Mouse (Mus musculus): ENCODE data around the gene Zfp296. TPM values are rescaled to one million over a fixed set of nuclear protein-coding genes. Genes with fewer than 3 reads are reported as not detected.

Zfp296 gene
- total RNA-seq, 4 experiments from 2014 or later, result 0.56 to 1.1 (median 0.77) TPM

DNA sequence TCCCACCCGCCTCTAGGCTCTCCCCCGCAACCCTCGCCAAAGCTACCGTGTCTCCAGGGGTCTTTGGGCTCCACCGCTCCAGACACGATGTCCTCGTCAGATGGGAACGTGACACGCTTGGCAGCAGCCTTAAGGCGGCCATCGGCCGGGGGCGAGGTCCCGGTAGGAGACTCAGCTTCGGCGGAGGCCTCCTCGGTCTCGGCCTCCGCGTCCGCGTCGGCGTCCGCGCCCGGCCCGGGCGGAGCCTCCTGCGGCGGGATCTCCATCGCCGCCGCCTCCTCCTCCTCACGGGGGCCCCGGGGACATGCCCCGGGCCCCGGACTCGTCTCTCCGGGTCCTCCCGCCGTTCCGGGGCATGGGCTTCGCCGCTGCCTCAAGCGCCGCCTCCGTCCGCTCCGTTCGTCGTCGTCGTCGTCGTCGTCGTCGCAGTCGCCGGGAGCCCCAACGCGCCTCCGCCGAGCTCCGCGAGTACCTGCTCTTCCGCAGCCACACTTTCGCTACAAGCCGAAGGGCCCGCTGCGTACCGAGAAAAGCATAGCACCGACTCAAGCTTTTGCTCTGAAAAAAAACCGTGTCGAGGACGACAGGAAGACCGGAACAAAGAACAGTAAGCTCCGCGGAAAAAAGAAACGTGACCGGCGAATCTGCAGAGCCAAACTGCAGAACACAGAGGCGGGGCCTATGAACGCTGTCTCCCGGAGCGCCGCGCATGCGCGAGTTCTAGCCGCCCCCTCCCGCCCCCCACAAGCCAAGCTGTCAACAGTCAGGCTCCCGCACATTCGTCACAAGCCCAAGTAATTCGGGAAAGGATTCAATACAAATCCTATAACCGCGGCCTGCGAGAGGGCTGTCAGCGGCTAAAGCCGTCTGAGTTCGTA lies 15.1 kb upstream of the Zfp296 start:
- peak; percentile 72 to 82 for DNase-seq (ENCODE audit: low spot score in 2 of 2)

DNA sequence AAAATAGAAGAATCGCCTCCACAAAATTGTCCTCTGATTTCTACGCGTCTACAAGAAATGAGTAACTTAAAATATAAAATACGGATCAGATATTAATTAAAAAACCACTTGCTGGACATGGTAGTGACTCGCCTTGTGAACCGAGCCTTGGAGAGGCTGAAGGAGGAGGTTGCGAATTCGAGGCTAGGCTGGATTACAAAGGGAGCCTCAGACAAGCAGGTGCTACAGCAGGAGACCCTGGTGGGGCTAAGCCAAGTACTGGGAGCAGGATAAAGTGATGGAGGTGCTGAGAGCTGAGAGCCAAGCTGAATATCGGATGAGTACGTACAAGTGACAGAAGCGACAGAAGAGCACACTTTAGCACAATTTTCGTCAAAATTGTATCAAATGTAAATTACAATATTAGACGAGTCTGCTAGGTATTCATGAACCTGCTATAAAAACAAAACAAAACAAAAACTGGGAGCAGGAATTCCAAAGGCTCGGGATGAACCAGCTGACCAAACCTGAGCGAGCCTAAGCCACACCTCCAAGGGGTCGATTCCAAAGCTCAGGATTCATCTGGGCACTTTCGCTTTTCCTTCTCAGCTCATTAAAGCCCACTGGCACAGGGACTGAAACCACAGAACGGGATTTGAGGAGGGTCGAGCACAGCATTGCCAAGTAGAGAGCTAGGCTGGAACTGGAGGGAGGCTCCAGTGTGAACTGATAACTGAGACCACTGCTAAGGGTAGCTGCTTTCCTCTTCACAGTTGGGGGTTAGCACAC lies 14.3 kb upstream of the Zfp296 start, which contains the start of gene Ppp1r37:
Ppp1r37 (minus strand) TSS at position 434 of the 768 bp plus-strand sequence.
- DNase-seq (ENCODE audit: low spot score in 2 of 2), result no peak

- DNase-seq (ENCODE audit: low spot score in 2 of 2), result no peak
Measured at GRCm38 (mm10) chr7:19563884-19564283, 13.2 kb upstream of the Zfp296 start.

DNA sequence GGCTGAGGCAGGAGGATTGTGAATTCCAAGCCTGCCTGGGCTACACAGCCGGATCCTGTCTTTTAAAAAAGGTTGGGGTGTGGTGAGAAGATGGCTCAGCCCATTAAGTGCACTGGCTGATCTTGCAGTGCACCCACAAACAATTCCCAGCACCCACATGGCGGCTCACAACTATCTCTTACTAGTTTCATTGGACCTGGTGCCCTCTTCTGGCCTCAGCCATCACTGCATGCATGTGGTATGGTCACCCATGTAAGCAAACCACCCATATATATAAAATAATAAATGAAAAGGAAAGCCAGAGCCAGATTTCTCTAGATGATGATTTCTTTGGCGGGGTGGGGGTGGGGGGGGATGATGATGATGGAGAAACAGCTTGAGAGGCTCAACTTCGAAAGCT lies 12.6 kb upstream of the Zfp296 start:
- no peak for DNase-seq (ENCODE audit: low spot score in 2 of 2)

DNA sequence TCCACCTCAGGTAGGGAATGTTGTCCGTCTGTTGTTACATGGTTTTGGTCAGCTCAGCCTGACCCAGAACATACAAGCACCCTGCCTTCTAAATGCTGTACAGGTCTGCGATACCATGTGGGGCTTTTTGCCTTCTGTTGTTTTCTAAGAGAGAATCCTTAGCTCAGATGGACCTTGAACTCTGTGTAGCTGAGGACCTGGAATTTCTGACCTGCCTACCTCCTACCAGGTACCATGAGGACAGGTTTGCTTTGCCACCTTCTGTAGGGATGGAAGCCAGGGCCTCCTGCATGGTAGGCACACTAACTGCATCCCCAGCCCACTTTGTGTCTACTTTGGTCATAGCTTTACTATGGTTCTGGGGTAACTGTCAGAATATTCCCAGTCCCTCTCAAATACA lies 11.3 kb upstream of the Zfp296 start:
- DNase-seq (ENCODE audit: low spot score in 2 of 2), result no peak

- no peak for DNase-seq (ENCODE audit: low spot score in 2 of 2)
Measured at GRCm38 (mm10) chr7:19567426-19567825, 9.7 kb upstream of the Zfp296 start.

- no peak for DNase-seq (ENCODE audit: low spot score in 2 of 2)
Measured at GRCm38 (mm10) chr7:19569647-19570046, 7.4 kb upstream of the Zfp296 start.

GRCm38 (mm10) chr7:19572926-19573775 lies 3.9 kb upstream of the Zfp296 start:
- DNase-seq (ENCODE audit: low spot score in 2 of 2), result peak; percentile 64 to 70

- DNase-seq (ENCODE audit: low spot score in 2 of 2), result no peak
Measured at GRCm38 (mm10) chr7:19573776-19574140, 3.3 kb upstream of the Zfp296 start.

DNA sequence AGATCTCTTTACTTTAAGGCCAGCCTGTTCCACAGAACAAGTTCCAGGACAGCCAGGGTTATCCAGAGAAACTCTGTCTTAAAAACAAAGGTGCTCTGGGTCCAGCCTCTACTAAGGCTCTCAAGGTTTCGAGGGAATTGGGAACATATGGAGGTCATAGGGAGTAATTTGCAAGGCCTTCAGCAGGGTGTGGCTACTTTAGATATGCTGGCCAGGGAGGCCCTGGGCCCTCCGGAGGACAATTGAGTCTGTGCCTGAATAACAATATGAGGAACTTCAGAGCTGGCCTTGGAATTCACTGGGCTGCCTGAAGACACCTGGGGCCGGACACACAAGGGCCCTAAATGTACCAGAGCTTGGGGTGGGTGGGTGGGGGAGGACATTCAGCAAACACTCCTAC lies 1.5 kb upstream of the Zfp296 start:
- DNase-seq (ENCODE audit: low spot score in 2 of 2), result no peak

DNA sequence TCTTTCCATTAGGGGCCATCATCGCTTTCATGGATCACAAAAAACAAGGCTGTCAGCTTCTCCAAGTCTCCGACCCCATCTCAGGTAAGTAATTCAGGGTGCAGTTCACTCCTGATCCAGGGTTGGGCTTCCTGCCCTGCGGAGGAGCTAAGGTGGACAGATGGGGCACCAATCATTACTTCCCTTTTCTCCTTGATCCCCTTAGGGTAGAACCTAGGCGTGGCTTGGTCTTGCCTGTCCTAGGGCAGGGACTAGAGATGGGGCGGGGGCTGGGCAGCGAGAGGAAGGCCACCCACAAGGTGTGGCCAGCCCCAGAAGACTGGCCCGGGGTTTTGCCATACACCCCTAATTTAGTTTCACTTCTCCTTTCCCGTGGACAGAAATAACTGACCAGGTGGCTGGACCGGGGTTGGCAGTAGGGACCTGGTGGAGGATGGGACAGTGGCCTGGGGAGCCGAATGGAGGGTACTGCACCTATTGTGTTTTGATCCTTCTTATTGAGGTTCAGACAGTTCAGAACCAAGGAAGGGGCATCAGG lies 859 bp downstream of the Zfp296 start:
- DNase-seq (ENCODE audit: low spot score in 2 of 2), result no peak

DNA sequence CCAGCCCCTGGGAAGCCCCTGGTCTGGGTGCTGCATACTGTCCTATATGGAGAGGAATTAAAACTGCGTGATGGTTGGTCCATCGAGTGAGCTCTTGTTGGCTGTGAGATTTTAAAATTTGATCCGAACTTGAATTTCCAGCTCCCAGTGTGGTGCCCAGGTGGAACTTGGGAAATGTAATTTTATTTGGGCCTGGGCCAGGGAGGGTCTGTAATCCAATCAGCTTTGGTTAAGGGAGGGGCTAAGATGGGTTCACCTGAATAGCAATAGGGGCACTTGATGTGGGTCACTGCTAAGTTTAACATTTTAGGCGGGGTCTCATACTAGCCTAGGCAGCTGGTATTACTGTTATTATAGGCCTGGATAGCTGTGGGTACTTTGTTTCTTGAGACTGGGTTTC lies 1.3 kb downstream of the Zfp296 start:
- DNase-seq (ENCODE audit: low spot score in 2 of 2), result no peak

DNA sequence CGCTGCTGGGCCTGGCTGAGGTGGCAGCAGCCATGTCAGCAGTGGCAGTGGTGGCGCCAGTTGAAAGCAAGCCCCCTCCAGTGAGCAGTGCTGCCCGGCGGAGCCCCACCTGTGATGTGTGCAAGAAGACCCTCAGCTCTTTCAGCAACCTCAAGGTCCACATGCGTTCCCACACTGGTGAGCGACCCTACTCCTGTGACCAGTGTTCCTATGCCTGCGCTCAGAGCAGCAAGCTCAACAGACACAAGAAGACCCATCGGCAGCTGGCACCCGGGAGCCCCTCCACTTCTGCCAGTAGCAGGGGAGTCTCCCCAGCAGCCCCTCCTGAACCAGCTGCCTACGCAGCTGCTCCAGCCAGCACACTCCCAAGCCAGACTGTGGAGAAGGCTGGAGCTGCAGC lies 2.7 kb downstream of the Zfp296 start:
- DNase-seq (ENCODE audit: low spot score in 2 of 2), result no peak

DNA sequence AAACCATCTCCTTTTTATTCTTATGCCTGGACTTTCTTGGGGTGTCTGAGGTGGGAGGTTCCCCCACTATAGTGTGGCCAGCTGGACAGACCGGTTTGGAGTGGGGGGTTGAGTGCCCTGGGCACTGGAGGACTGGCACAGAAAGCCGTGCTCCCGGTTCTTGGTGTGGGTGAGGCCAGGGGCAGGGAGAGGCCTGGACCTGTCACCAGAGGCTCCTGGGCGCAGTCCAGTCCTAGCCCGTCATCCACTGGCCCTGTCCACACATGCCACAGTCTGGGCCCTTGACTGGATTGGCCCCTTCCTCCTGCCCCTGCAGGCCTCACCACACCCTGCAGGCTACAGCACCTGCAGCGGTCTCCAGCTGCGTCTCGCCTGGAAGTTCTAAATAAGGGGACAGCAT lies 3.5 kb downstream of the Zfp296 start:
- DNase-seq (ENCODE audit: low spot score in 2 of 2), result no peak

GRCm38 (mm10) chr7:19586269-19586668 lies 9.2 kb downstream of the Zfp296 start:
- DNase-seq (ENCODE audit: low spot score in 2 of 2), result no peak

DNA sequence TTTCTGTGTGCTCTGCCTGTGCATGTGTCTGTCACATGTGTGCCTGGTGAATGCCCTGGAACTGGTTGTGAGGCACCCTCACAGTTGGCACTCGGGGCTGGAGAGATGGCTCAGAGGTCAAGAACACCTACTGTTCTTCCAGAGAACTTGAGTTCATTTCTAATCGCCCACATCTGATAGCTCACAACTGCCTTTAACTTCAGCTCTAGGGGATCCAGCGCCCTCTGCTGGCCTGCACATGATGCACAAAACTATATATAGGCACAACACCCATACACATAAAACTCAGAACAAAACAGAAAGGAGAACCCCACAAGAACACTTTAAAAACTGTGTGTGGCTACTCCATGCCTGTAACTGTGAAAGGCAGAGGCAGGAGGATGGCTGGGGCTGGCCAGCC lies 12.1 kb downstream of the Zfp296 start:
- DNase-seq (ENCODE audit: low spot score in 2 of 2), result peak in 1 of 2 experiments; percentile 42

GRCm38 (mm10) chr7:19589917-19590316 lies 12.8 kb downstream of the Zfp296 start:
- peak; percentile 44 to 57 for DNase-seq (ENCODE audit: low spot score in 2 of 2)

DNA sequence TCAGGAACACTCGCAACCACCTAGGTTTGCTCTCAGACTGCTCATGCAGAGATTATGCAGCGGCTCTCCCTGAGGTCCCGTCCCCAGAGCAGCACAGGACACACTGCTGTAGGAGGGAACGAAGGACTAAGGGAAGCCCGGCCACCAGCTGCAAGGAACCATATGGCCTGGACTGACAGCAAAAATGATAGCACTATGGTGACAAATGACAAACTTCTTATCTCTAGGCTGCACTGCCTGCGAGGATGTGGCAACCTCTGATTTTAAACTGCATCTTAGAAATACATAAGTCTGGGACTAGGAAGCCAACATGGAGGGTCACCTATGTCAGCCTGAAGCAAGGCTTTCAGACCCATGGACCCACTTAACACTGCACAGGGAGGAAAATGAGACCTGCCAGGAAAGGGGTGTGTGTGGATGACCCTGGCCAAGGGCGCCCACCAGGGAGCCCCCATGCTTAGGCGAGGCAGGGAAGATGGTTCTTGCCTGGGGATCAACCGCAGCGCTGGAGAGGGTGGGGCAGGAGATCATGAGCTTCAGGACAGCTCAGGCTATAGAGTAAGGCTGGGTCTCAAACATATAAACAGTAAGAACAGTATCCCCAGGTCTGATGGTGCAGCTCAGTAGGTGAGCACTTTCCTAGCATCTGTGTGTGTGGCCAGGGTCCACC lies 16.1 kb downstream of the Zfp296 start:
- no peak for DNase-seq (ENCODE audit: low spot score in 2 of 2)

DNA sequence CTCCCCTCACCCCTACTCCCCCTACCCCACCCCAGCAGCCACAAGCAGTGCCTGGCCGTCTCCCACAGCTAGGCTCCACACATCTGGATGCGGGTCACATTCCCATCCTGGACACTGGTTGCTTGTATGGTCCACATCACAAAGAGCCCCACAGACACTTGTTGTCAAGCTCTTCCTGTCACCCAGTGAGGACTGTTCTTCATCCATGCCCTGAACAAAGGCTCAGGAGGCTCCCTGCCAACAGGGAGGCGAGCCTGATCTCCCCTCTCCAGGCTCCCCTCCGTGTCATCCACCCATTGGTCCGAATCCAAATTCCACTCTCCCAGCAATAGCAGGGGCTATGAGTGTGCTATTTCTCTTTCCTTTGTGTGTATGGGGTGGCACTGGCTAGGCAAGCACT lies 23.5 kb downstream of the Zfp296 start:
- no peak for DNase-seq (ENCODE audit: low spot score in 2 of 2)

GRCm38 (mm10) chr7:19603055-19603454 lies 26.0 kb downstream of the Zfp296 start:
- no peak for DNase-seq (ENCODE audit: low spot score in 2 of 2)
